Mouse (Mus musculus) olfactory bulb, adult 2 months (tissue): Measurements from ENCODE around the gene Tbl2.

Experiments used
- CTCF ChIP-seq: fragments of 200-500 bp; IDR thresholded peaks from 2 replicates; pipeline ENCODE4 v1.5.1; 2012; ENCODE audit warnings: low read depth, mild to moderate bottlenecking, low read length, moderate library complexity; ENCODE audit not compliant: insufficient read depth
- POLR2A ChIP-seq: fragments of 200-500 bp; IDR thresholded peaks from 2 replicates; pipeline ENCODE4 v1.6.1; 2012; ENCODE audit warnings: mild to moderate bottlenecking, low read depth, low read length, moderate library complexity; ENCODE audit not compliant: insufficient read depth

GRCm38 (mm10) chr5:135149053-135149819 is at the start of gene Tbl2:
- TF ChIP-seq CTCF (no peak), POLR2A (no peak; the same call in 1 of the 2 replicates)
